Mouse (Mus musculus) liver, embryonic 12.5 days (tissue): ENCODE results near the gene Sptlc2. TPM values are rescaled to one million over a fixed set of nuclear protein-coding genes. Genes with fewer than 3 reads are reported as not detected.

Experiments
- ATAC-seq: fragments of 200-750 bp; cut with Nextera tagmentation; 2 replicates; pipeline ENCODE4 v1.8.0; 2017; ENCODE audit warnings: moderate number of reproducible peaks, mild to moderate bottlenecking, moderate library complexity
- H3K27ac ChIP-seq: fragments of 300-500 bp; sonication (generic); 2 replicates; pipeline ENCODE4 v1.5.1; 2016; ENCODE audit warnings: mild to moderate bottlenecking
- H3K27me3 ChIP-seq: fragments of 300-500 bp; sonication (generic); replicated peaks from 2 replicates; pipeline ENCODE4 v1.6.1; 2016; ENCODE audit warnings: mild to moderate bottlenecking, moderate library complexity
- H3K36me3 ChIP-seq: fragments of 300-500 bp; sonication (generic); 2 replicates; pipeline ENCODE4 v1.6.1; 2016; ENCODE audit warnings: mild to moderate bottlenecking, moderate library complexity
- H3K4me1 ChIP-seq: fragments of 300-500 bp; sonication (generic); 2 replicates; pipeline ENCODE4 v1.6.1; 2016
- H3K4me2 ChIP-seq: fragments of 300-500 bp; sonication (generic); 2 replicates; pipeline ENCODE4 v1.6.1; 2016; ENCODE audit warnings: mild to moderate bottlenecking, moderate library complexity
- H3K4me3 ChIP-seq: fragments of 300-500 bp; sonication (generic); 2 replicates; pipeline ENCODE4 v1.5.1; 2016; ENCODE audit warnings: mild to moderate bottlenecking, moderate library complexity
- H3K9ac ChIP-seq: fragments of 300-500 bp; sonication (generic); 2 replicates; pipeline ENCODE4 v1.6.1; 2016; ENCODE audit warnings: mild to moderate bottlenecking, moderate library complexity
- H3K9me3 ChIP-seq: fragments of 300-500 bp; sonication (generic); replicated peaks from 2 replicates; pipeline ENCODE4 v1.6.1; 2016; ENCODE audit warnings: mild to moderate bottlenecking, moderate library complexity
- WGBS: fragments of 180-500 bp; shearing (Covaris S2); methylation state at CpG from one replicate; pipeline ENCODE4 v1.1.7; 2016; ENCODE audit not compliant: insufficient replicate concordance; 5-methylcytosine and 5-hydroxymethylcytosine counted together
- polyA plus RNA-seq: library from polyadenylated mRNA; unstranded; fragments of >200 nt; fragmentation: Nextera tagmentation; extraction: Ambion mirVana; gene quantifications from 2 replicates; pipeline ENCODE4 v1.2.1, GENCODE M21; 2016

Sptlc2 gene
- polyA plus RNA-seq, 1 experiment from 2014 or later, result 34.2 TPM

GRCm38 (mm10) chr12:87365676-87366075 lies 22.5 kb downstream of the Sptlc2 start:
- 82% methylated on average over 9 of the region's 9 CpGs for WGBS
- Histone ChIP-seq H3K4me2 (no peak overlapping the region), H3K27me3 (no peaks in the 10 kb centered on the region), H3K4me3 (no peak overlapping the region), H3K9ac (no peak overlapping the region), H3K27ac (no peak overlapping the region), H3K36me3 (peaks cover 23% of the 10 kb centered on the region), H3K9me3 (no peaks in the 10 kb centered on the region), H3K4me1 (no peaks in the 10 kb centered on the region)
- ATAC-seq, result no peak

- H3K27me3 ChIP-seq, result no peaks in the 10 kb centered on the region
- H3K4me2 ChIP-seq, result no peak overlapping the region
- no peak overlapping the region for H3K9ac ChIP-seq
- no peaks in the 10 kb centered on the region for H3K4me1 ChIP-seq
- H3K9me3 ChIP-seq, result no peaks in the 10 kb centered on the region
- H3K27ac ChIP-seq, result no peak overlapping the region
- no peak overlapping the region for H3K4me3 ChIP-seq
- WGBS, result 81% methylated on average over 3 of the region's 3 CpGs
- ATAC-seq, result no peak
- H3K36me3 ChIP-seq, result peaks cover 5% of the 10 kb centered on the region; the same call in 1 of the 2 replicates
Observed at GRCm38 (mm10) chr12:87362111-87362510, 26.0 kb downstream of the Sptlc2 start.

GRCm38 (mm10) chr12:87348029-87348428 lies 40.1 kb downstream of the Sptlc2 start:
- 69% methylated on average over 2 of the region's 2 CpGs for WGBS
- Histone ChIP-seq H3K9me3 (no peaks in the 10 kb centered on the region), H3K27me3 (no peaks in the 10 kb centered on the region), H3K4me1 (no peaks in the 10 kb centered on the region; the same call in 1 of the 2 replicates), H3K4me2 (no peak overlapping the region), H3K27ac (no peak overlapping the region), H3K4me3 (no peak overlapping the region), H3K36me3 (peaks cover 29% of the 10 kb centered on the region), H3K9ac (no peak overlapping the region)
- no peak for ATAC-seq

- H3K36me3 ChIP-seq, result peaks cover 29% of the 10 kb centered on the region
- H3K27ac ChIP-seq, result no peak overlapping the region
- no peaks in the 10 kb centered on the region for H3K9me3 ChIP-seq
- H3K4me2 ChIP-seq, result no peak overlapping the region
- H3K4me1 ChIP-seq, result no peaks in the 10 kb centered on the region; the same call in 1 of the 2 replicates
- no peak overlapping the region for H3K4me3 ChIP-seq
- WGBS, result 77% methylated on average over 2 of the region's 2 CpGs
- H3K9ac ChIP-seq, result no peak overlapping the region
- H3K27me3 ChIP-seq, result no peaks in the 10 kb centered on the region
- no peak for ATAC-seq
Observed at GRCm38 (mm10) chr12:87347511-87347910, 40.6 kb downstream of the Sptlc2 start.

- Histone ChIP-seq H3K9ac (no peak overlapping the region), H3K9me3 (no peaks in the 10 kb centered on the region), H3K27ac (no peak overlapping the region), H3K4me1 (no peaks in the 10 kb centered on the region; the same call in 1 of the 2 replicates), H3K36me3 (peaks cover 46% of the 10 kb centered on the region), H3K27me3 (no peaks in the 10 kb centered on the region), H3K4me3 (no peak overlapping the region), H3K4me2 (no peak overlapping the region)
- no peak for ATAC-seq
Observed at GRCm38 (mm10) chr12:87343084-87343605, 45.0 kb downstream of the Sptlc2 start.

- Histone ChIP-seq H3K9ac (no peak overlapping the region), H3K4me1 (no peaks in the 10 kb centered on the region), H3K4me2 (no peak overlapping the region), H3K9me3 (no peaks in the 10 kb centered on the region), H3K4me3 (no peak overlapping the region), H3K27ac (no peak overlapping the region), H3K36me3 (peaks cover 25% of the 10 kb centered on the region), H3K27me3 (no peaks in the 10 kb centered on the region)
- 71% methylated on average over 4 of the region's 4 CpGs for WGBS
- ATAC-seq, result no peak
Observed at GRCm38 (mm10) chr12:87338082-87338481, 50.1 kb downstream of the Sptlc2 start.

- no peak overlapping the region for H3K27ac ChIP-seq
- ATAC-seq, result no peak
- WGBS, result 35% methylated on average over 2 of the region's 2 CpGs
- H3K4me2 ChIP-seq, result no peak overlapping the region
- no peaks in the 10 kb centered on the region for H3K9me3 ChIP-seq
- peaks cover 13% of the 10 kb centered on the region for H3K4me1 ChIP-seq
- H3K4me3 ChIP-seq, result no peak overlapping the region
- no peaks in the 10 kb centered on the region for H3K27me3 ChIP-seq
- H3K9ac ChIP-seq, result no peak overlapping the region
- peaks cover 18% of the 10 kb centered on the region; the same call in 1 of the 2 replicates for H3K36me3 ChIP-seq
Observed at GRCm38 (mm10) chr12:87334886-87335285, 53.3 kb downstream of the Sptlc2 start.

GRCm38 (mm10) chr12:87333794-87334193 lies 54.4 kb downstream of the Sptlc2 start:
- Histone ChIP-seq H3K27ac (no peak overlapping the region), H3K36me3 (peaks cover 18% of the 10 kb centered on the region; the same call in 1 of the 2 replicates), H3K4me1 (peaks cover 15% of the 10 kb centered on the region), H3K27me3 (no peaks in the 10 kb centered on the region), H3K9me3 (no peaks in the 10 kb centered on the region), H3K4me2 (no peak overlapping the region), H3K4me3 (no peak overlapping the region), H3K9ac (no peak overlapping the region)
- no peak for ATAC-seq

- H3K36me3 ChIP-seq, result peaks cover 18% of the 10 kb centered on the region; the same call in 1 of the 2 replicates
- H3K4me1 ChIP-seq, result peaks cover 22% of the 10 kb centered on the region
- no peaks in the 10 kb centered on the region for H3K27me3 ChIP-seq
- ATAC-seq, result no peak
- H3K4me2 ChIP-seq, result no peak overlapping the region
- H3K4me3 ChIP-seq, result no peak overlapping the region
- H3K9ac ChIP-seq, result no peak overlapping the region
- whole genome bisulfite sequencing, result 74% methylated on average over 4 of the region's 4 CpGs
- H3K9me3 ChIP-seq, result no peaks in the 10 kb centered on the region
- H3K27ac ChIP-seq, result no peak overlapping the region
Observed at GRCm38 (mm10) chr12:87332511-87332910, 55.6 kb downstream of the Sptlc2 start.

GRCm38 (mm10) chr12:87331908-87332307 lies 56.2 kb downstream of the Sptlc2 start:
- Histone ChIP-seq H3K27ac (no peak overlapping the region), H3K9me3 (no peaks in the 10 kb centered on the region), H3K27me3 (no peaks in the 10 kb centered on the region), H3K36me3 (peaks cover 18% of the 10 kb centered on the region; the same call in 1 of the 2 replicates), H3K9ac (no peak overlapping the region), H3K4me3 (no peak overlapping the region), H3K4me2 (no peak overlapping the region), H3K4me1 (peaks cover 25% of the 10 kb centered on the region)
- 31% methylated on average over 5 of the region's 5 CpGs for WGBS
- no peak for ATAC-seq

- H3K4me2 ChIP-seq, result no peak overlapping the region
- H3K9ac ChIP-seq, result no peak overlapping the region
- H3K27ac ChIP-seq, result no peak overlapping the region
- H3K36me3 ChIP-seq, result peaks cover 18% of the 10 kb centered on the region; the same call in 1 of the 2 replicates
- peaks cover 27% of the 10 kb centered on the region for H3K4me1 ChIP-seq
- H3K9me3 ChIP-seq, result no peaks in the 10 kb centered on the region
- no peak overlapping the region for H3K4me3 ChIP-seq
- no peak for ATAC-seq
- H3K27me3 ChIP-seq, result no peaks in the 10 kb centered on the region
- WGBS, result 56% methylated on average over 6 of the region's 6 CpGs
Observed at GRCm38 (mm10) chr12:87331053-87331456, 57.1 kb downstream of the Sptlc2 start.

- H3K4me2 ChIP-seq, result no peak overlapping the region
- ATAC-seq, result no peak
- H3K4me1 ChIP-seq, result peaks cover 27% of the 10 kb centered on the region
- H3K27me3 ChIP-seq, result no peaks in the 10 kb centered on the region
- peaks cover 18% of the 10 kb centered on the region; the same call in 1 of the 2 replicates for H3K36me3 ChIP-seq
- H3K9ac ChIP-seq, result no peak overlapping the region
- no peaks in the 10 kb centered on the region for H3K9me3 ChIP-seq
- 27% methylated on average over 2 of the region's 2 CpGs for WGBS
- H3K27ac ChIP-seq, result no peak overlapping the region
- no peak overlapping the region for H3K4me3 ChIP-seq
Observed at GRCm38 (mm10) chr12:87330213-87330612, 57.9 kb downstream of the Sptlc2 start.

- Histone ChIP-seq H3K36me3 (peaks cover 22% of the 10 kb centered on the region; the same call in 1 of the 2 replicates), H3K9me3 (no peaks in the 10 kb centered on the region), H3K4me1 (peaks cover 27% of the 10 kb centered on the region), H3K4me3 (no peak overlapping the region), H3K9ac (no peak overlapping the region), H3K27ac (no peak overlapping the region), H3K27me3 (no peaks in the 10 kb centered on the region), H3K4me2 (no peak overlapping the region)
- ATAC-seq, result no peak
- 26% methylated on average over 4 of the region's 4 CpGs for WGBS
Observed at GRCm38 (mm10) chr12:87328025-87328424, 60.1 kb downstream of the Sptlc2 start.
